Mouse (Mus musculus) lung, adult 2 months (tissue): Measurements from ENCODE around the gene Samsn1.

ENCODE experiments used
- CTCF ChIP-seq: fragments of 200-500 bp; IDR thresholded peaks from 2 replicates; pipeline ENCODE4 v1.5.1; 2011; ENCODE audit warnings: mild to moderate bottlenecking, low read length, control low read depth; ENCODE audit not compliant: insufficient read depth
- POLR2A ChIP-seq: fragments of 200-500 bp; IDR thresholded peaks from 2 replicates; pipeline ENCODE4 v1.6.1; 2011; ENCODE audit warnings: low read depth, mild to moderate bottlenecking, control low read depth, low read length, borderline replicate concordance; ENCODE audit errors: extremely low read depth

- TF ChIP-seq CTCF (no peak), POLR2A (no peak)
Observed at GRCm38 (mm10) chr16:75843031-75843430, 179.1 kb downstream of the Samsn1 start.
